Mouse (Mus musculus) mammary gland, adult 2 months (tissue): ENCODE results near the gene Lxn. TPM values are rescaled to one million over a fixed set of nuclear protein-coding genes. Genes with fewer than 3 reads are reported as not detected.

Experiments used
- polyA plus RNA-seq: library from polyadenylated mRNA; depleted of rRNA; stranded (reverse); fragments of >200 nt; gene quantifications from 2 replicates; pipeline ENCODE4 v1.2.3, GENCODE M21; 2012; ENCODE audit warnings: low replicate concordance; rRNA removed

Lxn gene
- polyA plus RNA-seq = 26.8 and 50.6 TPM in 2 replicates

DNA sequence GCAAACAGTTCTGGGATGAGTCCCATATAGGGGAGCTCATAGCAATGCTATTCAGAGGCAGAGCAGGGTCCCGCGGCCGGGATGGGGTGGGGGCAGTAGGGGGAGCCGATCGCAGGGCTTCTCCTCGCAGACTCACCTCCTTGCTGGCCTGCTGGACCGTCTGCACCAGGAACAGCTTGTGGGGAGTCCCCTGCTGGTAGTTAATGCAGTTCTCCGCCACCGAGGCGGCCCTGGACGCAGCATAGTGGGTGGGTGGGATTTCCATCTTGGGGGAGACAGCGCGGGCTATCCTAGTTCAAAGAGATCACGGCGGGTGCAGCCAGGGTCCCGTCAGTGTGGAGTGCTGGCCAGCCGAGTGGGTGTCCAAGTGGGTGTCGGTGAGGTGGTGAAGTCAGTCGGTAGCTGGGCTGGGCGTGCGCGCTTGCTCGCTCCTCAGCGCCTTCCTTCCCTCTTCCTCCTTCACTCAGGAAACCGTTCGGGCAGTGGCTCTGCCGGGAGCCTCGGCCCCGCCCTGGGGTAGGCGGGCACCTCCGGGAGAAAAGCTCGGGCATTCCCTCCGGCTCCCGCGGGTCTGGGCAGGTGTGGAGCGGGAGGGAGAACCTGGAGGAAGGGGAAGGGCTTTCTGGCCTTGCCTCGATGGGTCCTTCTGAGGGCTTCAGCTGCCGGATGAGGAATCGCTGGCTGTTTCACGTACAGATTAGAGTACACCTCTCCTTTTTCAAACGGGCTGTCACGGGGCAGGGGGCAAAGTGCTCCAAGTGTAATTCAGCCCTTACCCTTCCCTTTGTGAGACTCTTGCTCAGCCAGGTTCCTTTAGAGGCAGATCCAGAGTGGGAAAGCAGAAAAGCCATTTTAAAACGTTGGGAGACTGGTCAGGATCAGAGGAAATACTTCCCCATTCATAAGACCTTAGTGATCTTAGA, at the start of gene Lxn:
TSS of gene Lxn (minus strand) at position 477 of the 923 bp plus-strand sequence.

DNA sequence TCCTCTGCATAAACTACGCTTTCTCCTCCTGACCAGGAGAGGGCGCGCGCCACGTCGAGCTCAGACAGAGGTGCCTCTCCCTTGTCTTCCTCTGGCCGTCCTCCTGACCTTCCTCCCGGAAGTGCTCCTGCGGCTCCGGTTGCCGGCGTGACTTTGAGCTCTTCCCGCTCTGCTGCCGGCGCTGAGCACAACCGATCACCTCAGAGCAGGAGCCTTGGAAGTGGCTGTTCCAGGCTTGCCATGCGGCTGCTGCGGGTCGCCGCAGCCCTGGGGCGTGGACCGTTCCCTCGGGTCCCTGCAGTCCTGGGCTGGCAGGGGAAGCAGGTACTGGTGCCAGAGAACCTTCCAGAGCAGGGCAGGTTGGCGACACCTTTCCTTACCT, 33.7 kb downstream of the Lxn start, which contains the start of gene Gfm1:
TSS of gene Gfm1 (plus strand) at position 98 of the 382 bp plus-strand sequence.

Other genes with a start within 250 kb of the Lxn start
- gene Mlf1, start 89.8 kb downstream of the Lxn start, polyA plus RNA-seq = 0.36 and 20.1 TPM in 2 replicates
- not detected in 2 replicates for gene Gm17402, start 88.8 kb downstream of the Lxn start, polyA plus RNA-seq
- gene Gfm1, start 33.8 kb downstream of the Lxn start, polyA plus RNA-seq = 11.9 and 27.0 TPM in 2 replicates
- gene Rarres1, start 51.6 kb upstream of the Lxn start, polyA plus RNA-seq = 3.1 and 3.9 TPM in 2 replicates
- 48.9 and 49.6 TPM in 2 replicates for gene Mfsd1, start 118.8 kb upstream of the Lxn start, polyA plus RNA-seq